Mouse (Mus musculus) megakaryocyte, embryonic 14.5 days (primary cell): ENCODE measurements around the gene Ccni.

ENCODE experiments used
- FLI1 ChIP-seq: IDR thresholded peaks from 2 replicates; pipeline ENCODE4 v1.6.1; 2012; ENCODE audit warnings: low read length, inconsistent platforms, mixed read lengths
- GATA1 ChIP-seq: IDR thresholded peaks from 3 replicates; pipeline ENCODE4 v1.6.1; 2012; ENCODE audit warnings: mixed read lengths, low read length, inconsistent platforms, borderline replicate concordance

- TF ChIP-seq GATA1 (no peak), FLI1 (no peak)
Measured at GRCm38 (mm10) chr5:93189607-93190006, 16.7 kb downstream of the Ccni start.
